Mouse (Mus musculus) left cerebral cortex, postnatal 4 days (tissue): ENCODE data around the gene Tmbim7. TPM values are rescaled to one million over a fixed set of nuclear protein-coding genes. Genes with fewer than 3 reads are reported as not detected.

ENCODE experiments used
- DNase-seq: peaks from one replicate; pipeline ENCODE4 v3.0.0-alpha.2; 2022
- intact Hi-C: fragments of 180-260 bp; cut with DNase I; formaldehyde crosslinking; loops from one replicate; pipeline ENCODE4 v1.15.1; 2025
- microRNA-seq: library from miRNA; unstranded; fragments of <30 nt; microRNA quantifications from one replicate; pipeline ENCODE4 v1.2.0, GENCODE M21; 2022
- total RNA-seq, 2 experiments: library from RNA; stranded (reverse); gene quantifications; 2 replicates each; pipeline ENCODE4 v1.2.3; 2021

The Tmbim7 gene
- total RNA-seq, 2 experiments from 2014 or later, result not detected

- no peak for DNase-seq
- intact Hi-C loops, result no loop called here
Observed at GRCm38 (mm10) chr5:3657085-3657484, 6.1 kb downstream of the Tmbim7 start, which contains the start of gene Gatad1. Gatad1 (minus strand) TSS chr5:3657185.

GRCm38 (mm10) chr5:3665225-3665624, 14.2 kb downstream of the Tmbim7 start:
- intact Hi-C loops, result no loop called here
- no peak for DNase-seq

GRCm38 (mm10) chr5:3666585-3666984, 15.6 kb downstream of the Tmbim7 start:
- intact Hi-C loops, result no loop called here
- DNase-seq, result no peak

GRCm38 (mm10) chr5:3669938-3670554, 19.1 kb downstream of the Tmbim7 start:
- no peak for DNase-seq
- intact Hi-C loops, result no loop called here

- DNase-seq, result no peak
- intact Hi-C loops, result no loop called here
Observed at GRCm38 (mm10) chr5:3688298-3688697, 37.3 kb downstream of the Tmbim7 start.

GRCm38 (mm10) chr5:3691283-3691682, 40.3 kb downstream of the Tmbim7 start:
- DNase-seq, result no peak
- intact Hi-C loops, result no loop called here

GRCm38 (mm10) chr5:3692956-3693355, 42.0 kb downstream of the Tmbim7 start:
- intact Hi-C loops, result no loop called here
- DNase-seq, result no peak

- no peak for DNase-seq
- intact Hi-C loops, result no loop called here
Observed at GRCm38 (mm10) chr5:3695191-3695590, 44.2 kb downstream of the Tmbim7 start.

- no peak for DNase-seq
- intact Hi-C loops, result no loop called here
Observed at GRCm38 (mm10) chr5:3696031-3696430, 45.0 kb downstream of the Tmbim7 start.

GRCm38 (mm10) chr5:3700025-3700424, 49.0 kb downstream of the Tmbim7 start:
- DNase-seq, result no peak
- intact Hi-C loops, result no loop called here

- intact Hi-C loops, result no loop called here
- no peak for DNase-seq
Observed at GRCm38 (mm10) chr5:3702180-3702579, 51.2 kb downstream of the Tmbim7 start.

GRCm38 (mm10) chr5:3715800-3716199, 64.8 kb downstream of the Tmbim7 start:
- no peak for DNase-seq
- intact Hi-C loops, result no loop called here

- no peak for DNase-seq
Observed at GRCm38 (mm10) chr5:3719371-3719770, 68.4 kb downstream of the Tmbim7 start.

GRCm38 (mm10) chr5:3722873-3723272, 71.9 kb downstream of the Tmbim7 start:
- intact Hi-C loops, result no loop called here
- DNase-seq, result no peak

More at GRCm38 (mm10) chr5:3719371-3719770, 68.4 kb downstream of the Tmbim7 start:
- intact Hi-C loops, result no loop called here

GRCm38 (mm10) chr5:3723415-3723814, 72.4 kb downstream of the Tmbim7 start:
- intact Hi-C loops, result no loop called here

GRCm38 (mm10) chr5:3725491-3725890, 74.5 kb downstream of the Tmbim7 start:
- intact Hi-C loops, result no loop called here

More at GRCm38 (mm10) chr5:3723415-3723814, 72.4 kb downstream of the Tmbim7 start:
- DNase-seq, result no peak

GRCm38 (mm10) chr5:3728820-3729219, 77.8 kb downstream of the Tmbim7 start:
- no peak for DNase-seq
- intact Hi-C loops, result no loop called here

More at GRCm38 (mm10) chr5:3725491-3725890, 74.5 kb downstream of the Tmbim7 start:
- no peak for DNase-seq

Small RNA genes within 50 kb of the gene (microRNA-seq; reads per million reads assigned to microRNA genes)
- gene Gm22926, result not detected
- not detected for gene Gm26238

Other genes starting within 250 kb of the Tmbim7 start
- gene Fam133b, start 107.3 kb upstream of the Tmbim7 start, total RNA-seq, result 10 to 100 TPM; 42.1 to 50.1 TPM
- 1 to 10 TPM; 4.5 to 6.9 TPM for gene 1700109H08Rik, start 79.6 kb upstream of the Tmbim7 start, total RNA-seq
- gene Pex1, start 55.1 kb upstream of the Tmbim7 start, total RNA-seq, result 10 to 100 TPM; 29.7 to 36.3 TPM
- 10 to 100 TPM; 12.4 to 13.1 TPM for gene Rbm48, start 54.6 kb upstream of the Tmbim7 start, total RNA-seq
- 100 to 1,000 TPM; 100 to 103 TPM for gene Gatad1, start 6.0 kb downstream of the Tmbim7 start, total RNA-seq
- gene Ankib1, start 151.7 kb downstream of the Tmbim7 start, total RNA-seq, result 10 to 100 TPM; 83.1 to 87.4 TPM
- gene Krit1, start 152.0 kb downstream of the Tmbim7 start, total RNA-seq, result 10 to 100 TPM; 49.4 to 51.5 TPM
- gene Lrrd1, start 194.0 kb downstream of the Tmbim7 start, total RNA-seq, result not detected
- gene Mterf1a, start 242.8 kb downstream of the Tmbim7 start, total RNA-seq, result 1 to 10 TPM; 8.4 to 9.8 TPM